Mouse (Mus musculus) bone marrow, adult 2 months (tissue): Measurements from ENCODE around the gene Tpbgl.

Experiments used
- CTCF ChIP-seq: fragments of 200-500 bp; IDR thresholded peaks from 2 replicates; pipeline ENCODE4 v1.5.1; 2011; ENCODE audit warnings: low read length, control low read depth; ENCODE audit not compliant: control insufficient read depth, insufficient read depth
- POLR2A ChIP-seq: fragments of 200-500 bp; IDR thresholded peaks from 2 replicates; pipeline ENCODE4 v1.6.1; 2011; ENCODE audit warnings: low read depth, mild to moderate bottlenecking, control low read depth, low read length, borderline replicate concordance; ENCODE audit not compliant: control insufficient read depth

DNA sequence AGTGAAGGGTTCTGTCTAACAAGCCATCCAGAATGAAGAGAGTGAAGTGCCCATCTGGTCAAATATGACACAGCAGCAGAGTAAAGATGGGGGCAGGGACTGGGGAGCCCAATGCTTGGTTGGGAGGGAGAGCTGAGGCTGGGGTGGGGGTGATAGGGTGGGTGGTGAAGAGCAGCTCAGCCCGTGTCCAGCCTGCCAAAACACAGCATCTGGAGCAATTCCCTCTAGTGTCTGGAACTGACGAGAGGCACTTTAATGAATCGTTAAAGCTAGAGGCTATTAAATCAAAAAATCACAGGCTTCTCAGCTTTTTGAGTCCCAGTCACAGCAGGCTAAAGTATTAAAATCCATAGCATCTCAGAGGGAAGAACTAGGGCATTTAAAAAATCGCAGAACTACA lies 22.7 kb upstream of the Tpbgl start:
- no peak for TF ChIP-seq CTCF
- TF ChIP-seq POLR2A = no peak
